Mouse (Mus musculus) stomach, embryonic 16.5 days (tissue): ENCODE results near the gene Gapvd1. TPM values are rescaled to one million over a fixed set of nuclear protein-coding genes. Genes with fewer than 3 reads are reported as not detected.
"Not testable (repeated sequence)": the region's sequence is repeated elsewhere in the genome, so short reads cannot be mapped to it uniquely, and the experiment has no call there.

Experiments
- ATAC-seq: fragments of 200-750 bp; cut with Nextera tagmentation; 2 replicates; pipeline ENCODE4 v1.8.0; 2017; ENCODE audit warnings: moderate number of reproducible peaks, moderate TSS enrichment; ENCODE audit not compliant: insufficient read depth, low FRiP score
- H3K27ac ChIP-seq: fragments of 300-500 bp; sonication (generic); 2 replicates; pipeline ENCODE4 v1.5.1; 2014; ENCODE audit warnings: low read length
- H3K27me3 ChIP-seq: fragments of 300-500 bp; sonication (generic); 2 replicates; pipeline ENCODE4 v1.6.1; 2014; ENCODE audit warnings: low read length, control low read depth, mixed read lengths; ENCODE audit not compliant: control insufficient read depth, insufficient read depth
- H3K36me3 ChIP-seq: fragments of 300-500 bp; sonication (generic); 2 replicates; pipeline ENCODE4 v1.6.1; 2014; ENCODE audit warnings: low read length; ENCODE audit not compliant: control insufficient read depth, insufficient read depth
- H3K4me1 ChIP-seq: fragments of 300-500 bp; sonication (generic); 2 replicates; pipeline ENCODE4 v1.6.1; 2014; ENCODE audit warnings: low read length, control low read depth, mixed read lengths; ENCODE audit not compliant: control insufficient read depth, insufficient read depth
- H3K4me2 ChIP-seq: fragments of 300-500 bp; sonication (generic); 2 replicates; pipeline ENCODE4 v1.6.1; 2014; ENCODE audit warnings: low read depth, low read length, mixed read lengths
- H3K4me3 ChIP-seq: fragments of 300-500 bp; sonication (generic); replicated peaks from 2 replicates; pipeline ENCODE4 v1.5.1; 2014; ENCODE audit warnings: mild to moderate bottlenecking, low read length
- H3K9ac ChIP-seq: fragments of 300-500 bp; sonication (generic); 2 replicates; pipeline ENCODE4 v1.6.1; 2014; ENCODE audit warnings: low read length
- H3K9me3 ChIP-seq: fragments of 300-500 bp; sonication (generic); replicated peaks from 2 replicates; pipeline ENCODE4 v1.6.1; 2016; ENCODE audit warnings: low read length, control low read depth; ENCODE audit not compliant: control insufficient read depth
- WGBS: fragments of 180-500 bp; shearing (Covaris S2); extraction: QIAGEN DNeasy Blood & Tissue Kit; methylation state at CpG from one replicate; pipeline ENCODE4 v1.1.7; 2014; 5-methylcytosine and 5-hydroxymethylcytosine counted together
- polyA plus RNA-seq: library from polyadenylated mRNA; unstranded; fragments of >200 nt; fragmentation: Nextera tagmentation; extraction: Ambion mirVana; gene quantifications from 2 replicates; pipeline ENCODE4 v1.2.1, GENCODE M21; 2015

The Gapvd1 gene
- polyA plus RNA-seq, result 73.4 and 81.4 TPM in 2 replicates

- Histone ChIP-seq H3K9me3 (no peaks in the 10 kb centered on the region), H3K4me3 (peak within 1 kb of the TSS; percentile 87), H3K27me3 (no peaks in the 10 kb centered on the region), H3K4me1 (peaks cover 13% of the 10 kb centered on the region), H3K9ac (peak within 1 kb of the TSS; percentile 97), H3K4me2 (peak within 1 kb of the TSS; percentile 67), H3K27ac (peak within 1 kb of the TSS; percentile 92), H3K36me3 (no peaks in the 10 kb centered on the region)
- no peak for ATAC-seq
- WGBS, result 1% methylated on average over 14 of the region's 14 CpGs
Measured at GRCm38 (mm10) chr2:34754551-34755358, at the start of gene Gapvd1. Gene Gapvd1, minus strand, starts transcription at chr2:34755232.

GRCm38 (mm10) chr2:34804815-34805214 lies 49.8 kb upstream of the Gapvd1 start:
- Histone ChIP-seq H3K9ac (no peak overlapping the region), H3K36me3 (0 out of 2 replicates have a peak, but pooled peaks cover 4% of the 10 kb centered on the region), H3K27ac (no peak overlapping the region), H3K4me1 (peaks cover 18% of the 10 kb centered on the region), H3K4me3 (no peak overlapping the region), H3K9me3 (no peaks in the 10 kb centered on the region), H3K4me2 (no peak overlapping the region), H3K27me3 (no peaks in the 10 kb centered on the region)
- WGBS, result 70% methylated on average over 1 of the region's 1 CpGs
- ATAC-seq, result no peak

- Histone ChIP-seq H3K9me3 (no peaks in the 10 kb centered on the region), H3K4me3 (no peak overlapping the region), H3K4me1 (peaks cover 18% of the 10 kb centered on the region), H3K4me2 (no peak overlapping the region), H3K36me3 (no peaks in the 10 kb centered on the region), H3K27ac (no peak overlapping the region), H3K27me3 (no peaks in the 10 kb centered on the region), H3K9ac (no peak overlapping the region)
- no peak for ATAC-seq
- WGBS, result 99% methylated on average over 2 of the region's 2 CpGs
Measured at GRCm38 (mm10) chr2:34804172-34804571, 49.1 kb upstream of the Gapvd1 start.

- peaks cover 21% of the 10 kb centered on the region for H3K4me1 ChIP-seq
- H3K9me3 ChIP-seq, result no peaks in the 10 kb centered on the region
- H3K27me3 ChIP-seq, result no peaks in the 10 kb centered on the region
- no peak overlapping the region; the same call in 1 of the 2 replicates for H3K4me3 ChIP-seq
- no peak overlapping the region for H3K27ac ChIP-seq
- H3K36me3 ChIP-seq, result no peaks in the 10 kb centered on the region
- ATAC-seq, result no peak
- 63% methylated on average over 3 of the region's 3 CpGs for WGBS
- H3K4me2 ChIP-seq, result peak overlapping the region; percentile 74
- no peak overlapping the region for H3K9ac ChIP-seq
Measured at GRCm38 (mm10) chr2:34803746-34804145, 48.7 kb upstream of the Gapvd1 start.

- peak; percentile 28 for ATAC-seq
Measured at GRCm38 (mm10) chr2:34802565-34803245, 47.7 kb upstream of the Gapvd1 start.

GRCm38 (mm10) chr2:34801516-34802482 lies 46.8 kb upstream of the Gapvd1 start:
- Histone ChIP-seq H3K27ac (peak overlapping the region; percentile 91), H3K9ac (peak overlapping the region; percentile 88), H3K4me1 (peaks cover 20% of the 10 kb centered on the region), H3K27me3 (no peaks in the 10 kb centered on the region), H3K36me3 (no peaks in the 10 kb centered on the region), H3K4me3 (peak overlapping the region; percentile 68), H3K9me3 (no peaks in the 10 kb centered on the region), H3K4me2 (peak overlapping the region; percentile 45)
- ATAC-seq, result peak; percentile 96
- WGBS, result 4% methylated on average over 39 of the region's 39 CpGs

More at GRCm38 (mm10) chr2:34802565-34803245, 47.7 kb upstream of the Gapvd1 start:
- Histone ChIP-seq H3K4me3 (peak overlapping the region; percentile 68), H3K9ac (peak overlapping the region; percentile 88), H3K4me2 (peak overlapping the region; percentile 74), H3K4me1 (peaks cover 24% of the 10 kb centered on the region), H3K27ac (peak overlapping the region; percentile 91)
- WGBS, result under 1% methylated on average over 28 of the region's 32 CpGs
- H3K36me3 ChIP-seq, H3K27me3 ChIP-seq, H3K9me3 ChIP-seq: not testable (repeated sequence)

- Histone ChIP-seq H3K4me3 (peak overlapping the region; percentile 82), H3K27me3 (no peaks in the 10 kb centered on the region), H3K4me2 (peak overlapping the region; percentile 78), H3K9ac (no peak overlapping the region), H3K27ac (peak overlapping the region; percentile 88; the same call in 1 of the 2 replicates), H3K4me1 (peaks cover 20% of the 10 kb centered on the region), H3K36me3 (no peaks in the 10 kb centered on the region), H3K9me3 (no peaks in the 10 kb centered on the region)
- ATAC-seq, result no peak
- 76% methylated on average over 7 of the region's 7 CpGs for WGBS
Measured at GRCm38 (mm10) chr2:34800371-34800770, 45.3 kb upstream of the Gapvd1 start.

- H3K4me1 ChIP-seq, result peaks cover 18% of the 10 kb centered on the region
- no peaks in the 10 kb centered on the region for H3K27me3 ChIP-seq
- no peaks in the 10 kb centered on the region for H3K9me3 ChIP-seq
- H3K9ac ChIP-seq, result peak within 1 kb of the TSS; percentile 87
- 2% methylated on average over 44 of the region's 44 CpGs for WGBS
- peak within 1 kb of the TSS; percentile 78 for H3K4me2 ChIP-seq
- peak within 1 kb of the TSS; percentile 88 for H3K27ac ChIP-seq
- H3K4me3 ChIP-seq, result peak within 1 kb of the TSS; percentile 82
- no peaks in the 10 kb centered on the region for H3K36me3 ChIP-seq
- ATAC-seq, result peak; percentile 86
Measured at GRCm38 (mm10) chr2:34799357-34800256, 44.6 kb upstream of the Gapvd1 start, which contains the start of gene Rabepk. Gene Rabepk, minus strand, starts transcription at chr2:34799912.
